Mouse (Mus musculus): ENCODE results near the gene Sirt3. TPM values are rescaled to one million over a fixed set of nuclear protein-coding genes. Genes with fewer than 3 reads are reported as not detected.

The Sirt3 gene
- polyA plus RNA-seq, 2 experiments: 14.0 to 14.7 TPM

- TF ChIP-seq EP300 (IDR thresholded peaks at IDR 0.05; ENCODE audit: low read depth) (no peak), CTCF (IDR thresholded peaks at IDR 0.05; ENCODE audit: low read depth) (no peak)
- Histone ChIP-seq H3K9ac (replicated peaks) (no peak overlapping the region), H3K4me3 (ENCODE audit: insufficient read depth in 1 of 2, low read depth in 2 of 2, low read length in 2 of 2) (no peak overlapping the region), H3K4me1 (replicated peaks; ENCODE audit: control insufficient read depth in 2 of 2, insufficient read depth in 2 of 2, low read length in 1 of 2) (peaks cover 0 to 12% of the 10 kb centered on the region in 2 experiments; a peak in 2 of 4 replicates), H3K36me3 (replicated peaks; ENCODE audit: control insufficient read depth, insufficient read depth, low read depth) (no peaks in the 10 kb centered on the region), H3K9me3 (ENCODE audit: control insufficient read depth, low read length) (no peaks in the 10 kb centered on the region), H3K27me3 (ENCODE audit: control insufficient read depth, insufficient read depth, low read length) (no peaks in the 10 kb centered on the region), H3K4me2 (ENCODE audit: low read depth) (no peak overlapping the region), H3K27ac (no peak overlapping the region)
- DNase-seq (ENCODE audit: low read depth in 3 of 3, low spot score in 3 of 3): no peak
- 64% methylated on average over 5 of the region's 5 CpGs for whole genome bisulfite sequencing (ENCODE audit: insufficient replicate concordance)
- no peak for ATAC-seq (ENCODE audit: insufficient read depth)
Measured at GRCm38 (mm10) chr7:140912846-140913482, 30.9 kb upstream of the Sirt3 start.

- ATAC-seq (ENCODE audit: insufficient read depth): no peak
- no peak overlapping the region for H3K4me3 ChIP-seq (ENCODE audit: insufficient read depth in 1 of 2, low read depth in 2 of 2, low read length in 2 of 2)
- H3K4me2 ChIP-seq (ENCODE audit: low read depth): no peak overlapping the region
- DNase-seq (ENCODE audit: low read depth in 3 of 3, low spot score in 3 of 3): no peak
- H3K27me3 ChIP-seq (ENCODE audit: control insufficient read depth, insufficient read depth, low read length): no peaks in the 10 kb centered on the region
- WGBS (ENCODE audit: insufficient replicate concordance): 42% methylated on average over 3 of the region's 3 CpGs
- H3K4me1 ChIP-seq (replicated peaks; ENCODE audit: control insufficient read depth in 2 of 2, insufficient read depth in 2 of 2, low read length in 1 of 2): peaks cover 0 to 12% of the 10 kb centered on the region in 2 experiments; a peak in 2 of 4 replicates
- H3K9me3 ChIP-seq (ENCODE audit: control insufficient read depth, low read length): no peaks in the 10 kb centered on the region
- H3K9ac ChIP-seq (replicated peaks): no peak overlapping the region
- no peak for TF ChIP-seq EP300 (IDR thresholded peaks at IDR 0.05; ENCODE audit: low read depth)
- H3K36me3 ChIP-seq (replicated peaks; ENCODE audit: control insufficient read depth, insufficient read depth, low read depth): no peaks in the 10 kb centered on the region
- no peak overlapping the region for H3K27ac ChIP-seq
Measured at GRCm38 (mm10) chr7:140912293-140912692, 30.2 kb upstream of the Sirt3 start.

GRCm38 (mm10) chr7:140908634-140909107, 26.6 kb upstream of the Sirt3 start:
- Histone ChIP-seq H3K4me1 (replicated peaks; ENCODE audit: control insufficient read depth in 2 of 2, insufficient read depth in 2 of 2, low read length in 1 of 2) (peaks cover 0 to 10% of the 10 kb centered on the region in 2 experiments; a peak in 2 of 4 replicates), H3K27me3 (ENCODE audit: control insufficient read depth, insufficient read depth, low read length) (no peaks in the 10 kb centered on the region), H3K9me3 (ENCODE audit: control insufficient read depth, low read length) (no peaks in the 10 kb centered on the region), H3K36me3 (replicated peaks; ENCODE audit: control insufficient read depth, insufficient read depth, low read depth) (no peaks in the 10 kb centered on the region), H3K27ac (no peak overlapping the region), H3K4me2 (ENCODE audit: low read depth) (peak overlapping the region; percentile 64), H3K9ac (replicated peaks) (no peak overlapping the region; the same call in 1 of the 2 replicates), H3K4me3 (ENCODE audit: insufficient read depth in 1 of 2, low read depth in 2 of 2, low read length in 2 of 2) (peak overlapping the region; percentile 16 to 34; a peak in 3 of 4 replicates)
- DNase-seq (ENCODE audit: low read depth in 3 of 3, low spot score in 3 of 3) (peak; percentile 36 to 56 (median 42)), ATAC-seq (ENCODE audit: insufficient read depth) (peak; percentile 52)
- TF ChIP-seq EP300 (IDR thresholded peaks at IDR 0.05; ENCODE audit: low read depth) (no peak), CTCF (IDR thresholded peaks at IDR 0.05; ENCODE audit: low read depth) (peak; percentile 88)
- 3% methylated on average over 19 of the region's 19 CpGs for whole genome bisulfite sequencing (ENCODE audit: insufficient replicate concordance)

GRCm38 (mm10) chr7:140908181-140908580, 26.1 kb upstream of the Sirt3 start:
- TF ChIP-seq EP300 (IDR thresholded peaks at IDR 0.05; ENCODE audit: low read depth) (no peak), CTCF (IDR thresholded peaks at IDR 0.05; ENCODE audit: low read depth) (no peak)
- ATAC-seq (ENCODE audit: insufficient read depth) (peak; percentile 11; the same call in 1 of the 2 replicates), DNase-seq (ENCODE audit: low read depth in 3 of 3, low spot score in 3 of 3) (no peak)
- 33% methylated on average over 7 of the region's 7 CpGs for WGBS (ENCODE audit: insufficient replicate concordance)
- Histone ChIP-seq H3K9ac (replicated peaks) (no peak overlapping the region), H3K36me3 (replicated peaks; ENCODE audit: control insufficient read depth, insufficient read depth, low read depth) (no peaks in the 10 kb centered on the region), H3K9me3 (ENCODE audit: control insufficient read depth, low read length) (no peaks in the 10 kb centered on the region), H3K27me3 (ENCODE audit: control insufficient read depth, insufficient read depth, low read length) (no peaks in the 10 kb centered on the region), H3K4me1 (replicated peaks; ENCODE audit: control insufficient read depth in 2 of 2, insufficient read depth in 2 of 2, low read length in 1 of 2) (peaks cover 0 to 10% of the 10 kb centered on the region in 2 experiments; a peak in 2 of 4 replicates), H3K4me2 (ENCODE audit: low read depth) (peak overlapping the region; percentile 64), H3K27ac (no peak overlapping the region; the same call in 1 of the 2 replicates), H3K4me3 (ENCODE audit: insufficient read depth in 1 of 2, low read depth in 2 of 2, low read length in 2 of 2) (no peak overlapping the region)

GRCm38 (mm10) chr7:140907697-140908096, 25.6 kb upstream of the Sirt3 start:
- DNase-seq (ENCODE audit: low read depth in 3 of 3, low spot score in 3 of 3) (no peak), ATAC-seq (ENCODE audit: insufficient read depth) (no peak)
- H3K27ac ChIP-seq: no peak overlapping the region
- TF ChIP-seq EP300 (IDR thresholded peaks at IDR 0.05; ENCODE audit: low read depth) (no peak), CTCF (IDR thresholded peaks at IDR 0.05; ENCODE audit: low read depth) (peak; percentile 30; the same call in 1 of the 2 replicates)
- no peak overlapping the region; the same call in 1 of the 2 replicates for H3K4me2 ChIP-seq (ENCODE audit: low read depth)
- 70% methylated on average over 7 of the region's 7 CpGs for WGBS (ENCODE audit: insufficient replicate concordance)
- no peaks in the 10 kb centered on the region for H3K36me3 ChIP-seq (replicated peaks; ENCODE audit: control insufficient read depth, insufficient read depth, low read depth)
- H3K4me3 ChIP-seq (ENCODE audit: insufficient read depth in 1 of 2, low read depth in 2 of 2, low read length in 2 of 2): no peak overlapping the region
- no peaks in the 10 kb centered on the region for H3K27me3 ChIP-seq (ENCODE audit: control insufficient read depth, insufficient read depth, low read length)
- H3K9ac ChIP-seq (replicated peaks): no peak overlapping the region
- H3K9me3 ChIP-seq (ENCODE audit: control insufficient read depth, low read length): no peaks in the 10 kb centered on the region
- peaks cover 0 to 10% of the 10 kb centered on the region in 2 experiments; a peak in 2 of 4 replicates for H3K4me1 ChIP-seq (replicated peaks; ENCODE audit: control insufficient read depth in 2 of 2, insufficient read depth in 2 of 2, low read length in 1 of 2)
